Mouse (Mus musculus) cerebellum, adult 2 months (tissue): ENCODE data around the gene Trp53i13.

Experiments used
- CTCF ChIP-seq: fragments of 200-500 bp; IDR thresholded peaks from 2 replicates; pipeline ENCODE4 v1.5.1; 2011; ENCODE audit warnings: low read depth, mild to moderate bottlenecking, control low read depth, low read length, moderate library complexity, borderline replicate concordance; ENCODE audit not compliant: insufficient read depth
- POLR2A ChIP-seq: fragments of 200-500 bp; IDR thresholded peaks from 2 replicates; pipeline ENCODE4 v1.6.1; 2011; ENCODE audit warnings: low read length, control low read depth, borderline replicate concordance; ENCODE audit not compliant: insufficient read depth

DNA sequence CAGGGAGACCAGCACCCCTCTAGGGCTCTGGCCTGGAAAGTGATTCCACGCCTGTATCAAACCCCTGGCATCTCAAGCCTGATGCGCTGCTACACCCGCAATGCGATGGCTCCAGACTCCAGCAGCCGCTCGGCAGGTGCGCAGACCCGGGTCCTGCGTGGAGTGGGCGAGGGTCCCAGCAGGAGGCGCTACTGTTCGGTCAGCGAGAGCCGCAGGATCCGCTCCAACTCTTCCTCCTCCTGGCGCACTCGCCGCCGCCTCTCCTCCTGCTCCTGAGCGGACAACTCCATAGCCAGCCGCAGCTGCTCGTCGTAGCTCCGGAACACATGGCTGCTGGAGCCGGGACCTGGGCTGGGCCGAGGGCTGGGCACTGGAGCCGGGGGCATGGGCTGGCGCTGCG is 44.4 kb downstream of the Trp53i13 start:
- no peak for TF ChIP-seq CTCF
- TF ChIP-seq POLR2A, result no peak
